Mouse (Mus musculus) right cerebral cortex, postnatal 36 days (tissue): Measurements from ENCODE around the gene Sema3a.
"Not testable (repeated sequence)": the region's sequence is repeated elsewhere in the genome, so short reads cannot be mapped to it uniquely, and the experiment has no call there.

ENCODE experiments used
- DNase-seq, 2 experiments: peaks; one replicate each; pipeline ENCODE4 v3.0.0; 2022; ENCODE audit warnings: low spot score in 2 of 2, mixed read lengths in 1 of 2

Gene Sema3a

DNA sequence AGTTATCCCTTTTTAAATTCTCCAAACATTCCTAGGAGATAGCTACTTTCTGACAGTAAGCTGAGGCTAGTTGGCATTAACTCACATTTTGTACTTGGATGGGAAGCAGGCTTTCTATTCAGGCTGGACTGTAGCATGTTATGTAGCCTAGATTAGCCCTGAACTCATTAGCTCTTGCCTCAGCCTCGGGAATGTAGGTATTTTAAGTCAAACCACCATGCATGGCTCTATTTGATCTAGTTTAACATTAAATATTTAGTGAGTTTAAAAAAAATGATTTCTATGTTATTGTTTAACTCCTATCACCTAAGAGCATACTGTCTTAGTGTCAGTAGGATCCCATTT is 423.0 kb downstream of the Sema3a start:
- DNase-seq: no peak

- DNase-seq: no peak
Measured at GRCm38 (mm10) chr5:13549080-13549479, 423.9 kb downstream of the Sema3a start.

GRCm38 (mm10) chr5:13550953-13551352 is 425.7 kb downstream of the Sema3a start:
- DNase-seq: no peak

DNA sequence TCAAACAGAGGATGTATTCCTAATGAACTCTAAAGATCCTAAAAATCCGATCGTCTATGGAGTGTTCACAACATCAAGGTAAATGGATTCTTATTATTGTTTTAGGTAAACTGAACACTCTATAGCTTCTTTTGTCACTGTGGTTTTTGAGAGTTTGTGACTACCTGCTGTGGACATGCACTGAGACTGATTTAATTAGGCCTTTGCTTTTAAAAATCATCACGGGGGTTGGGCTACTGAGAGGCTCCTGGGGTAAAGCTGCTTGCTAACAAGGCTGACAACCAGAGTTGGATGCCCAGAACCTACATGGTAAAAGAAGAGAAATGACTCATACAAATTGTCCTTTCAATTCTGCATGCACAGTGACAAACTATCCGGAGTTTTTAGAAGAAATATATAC is 432.0 kb downstream of the Sema3a start:
- DNase-seq: no peak

GRCm38 (mm10) chr5:13573867-13574266 is 448.7 kb downstream of the Sema3a start:
- no peak for DNase-seq

- no peak for DNase-seq
Measured at GRCm38 (mm10) chr5:13579123-13579522, 453.9 kb downstream of the Sema3a start.

- no peak for DNase-seq
Measured at GRCm38 (mm10) chr5:13585559-13586207, 460.5 kb downstream of the Sema3a start.

- no peak for DNase-seq
Measured at GRCm38 (mm10) chr5:13594422-13594821, 469.2 kb downstream of the Sema3a start.

DNA sequence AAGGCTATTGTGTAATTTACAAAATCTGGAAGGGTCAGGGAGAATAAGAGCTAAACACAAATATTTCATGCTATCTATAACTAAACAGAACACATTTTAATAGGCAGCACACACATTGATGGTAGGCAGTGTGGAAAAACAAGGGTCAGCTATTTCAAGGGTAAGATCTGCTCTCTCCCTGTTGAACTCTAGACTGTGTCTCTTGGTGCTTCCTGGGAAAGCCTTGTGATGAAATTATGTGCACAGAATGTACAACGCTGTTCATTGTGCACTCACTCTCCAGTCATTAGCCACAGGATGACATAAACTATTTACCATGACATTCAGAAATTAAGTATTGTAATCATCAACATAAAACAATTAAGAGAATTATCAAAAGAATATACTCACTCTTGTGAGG is 486.4 kb downstream of the Sema3a start:
- DNase-seq: no peak

- DNase-seq: no peak
Measured at GRCm38 (mm10) chr5:13612088-13612487, 486.9 kb downstream of the Sema3a start.

- not testable (repeated sequence) for DNase-seq
Measured at GRCm38 (mm10) chr5:13614575-13614974, 489.4 kb downstream of the Sema3a start.

DNA sequence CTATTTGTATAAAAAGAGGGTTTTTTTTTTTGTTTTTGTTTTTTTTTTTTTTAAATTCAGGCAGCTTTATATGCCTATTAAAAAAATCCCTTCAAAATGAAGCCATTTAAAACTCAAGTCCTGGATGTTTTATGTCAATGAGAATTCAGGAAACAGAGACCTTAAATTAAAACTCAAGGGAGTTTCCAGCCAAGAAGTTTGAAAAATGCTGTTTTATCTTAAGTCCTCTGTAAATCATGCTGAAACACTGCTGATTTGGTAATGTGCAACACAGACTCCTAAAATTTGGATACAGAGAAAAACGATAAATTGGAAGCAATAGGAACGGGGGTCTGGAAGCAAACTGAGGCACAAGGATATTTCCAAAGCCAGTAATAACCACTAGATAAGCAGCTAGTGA is 490.7 kb downstream of the Sema3a start:
- no peak for DNase-seq

- no peak for DNase-seq
Measured at GRCm38 (mm10) chr5:13622578-13622977, 497.4 kb downstream of the Sema3a start.

GRCm38 (mm10) chr5:13624754-13625153 is 499.5 kb downstream of the Sema3a start:
- no peak for DNase-seq

DNA sequence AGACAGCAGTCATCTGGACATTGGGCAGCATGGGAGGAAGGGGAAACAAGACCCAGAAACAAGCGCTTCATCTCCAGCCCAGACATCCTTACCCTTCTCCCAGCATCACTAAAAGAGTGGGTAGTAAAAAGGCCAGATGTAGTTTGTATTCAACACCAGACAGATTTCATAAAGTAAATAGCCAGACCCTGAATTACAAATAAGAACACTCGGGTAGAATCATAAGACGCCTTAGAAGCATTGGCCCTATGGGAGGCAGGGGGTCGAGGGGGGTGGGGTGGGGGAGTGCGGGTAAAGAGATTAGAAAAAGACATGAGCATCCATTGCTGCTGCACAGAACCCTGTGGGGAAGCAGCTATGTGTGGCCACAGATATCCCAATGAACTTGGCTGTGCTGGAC is 500.9 kb downstream of the Sema3a start:
- no peak for DNase-seq

- DNase-seq: peak; percentile 50 to 64
Measured at GRCm38 (mm10) chr5:13628606-13629311, 503.5 kb downstream of the Sema3a start.

DNA sequence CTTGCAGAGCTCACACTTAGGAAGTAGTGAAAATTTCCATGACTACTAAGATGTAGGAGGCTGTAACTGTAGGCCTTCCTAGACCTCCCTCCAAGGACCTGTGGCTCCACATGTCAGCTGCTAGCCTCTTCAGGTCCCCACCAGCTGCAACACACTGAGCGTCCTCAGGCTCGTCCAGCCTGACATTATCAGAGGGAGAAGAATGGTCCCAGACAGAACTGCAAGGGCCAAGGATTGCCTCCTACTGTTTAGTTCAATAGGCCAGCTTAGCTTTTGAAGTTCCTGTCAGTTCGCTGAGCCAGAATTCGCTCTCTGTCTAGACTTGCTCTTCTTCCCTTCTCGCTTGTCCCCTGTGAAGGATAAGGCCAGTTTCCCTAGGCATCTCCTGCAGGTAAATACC is 504.7 kb downstream of the Sema3a start:
- no peak for DNase-seq

DNA sequence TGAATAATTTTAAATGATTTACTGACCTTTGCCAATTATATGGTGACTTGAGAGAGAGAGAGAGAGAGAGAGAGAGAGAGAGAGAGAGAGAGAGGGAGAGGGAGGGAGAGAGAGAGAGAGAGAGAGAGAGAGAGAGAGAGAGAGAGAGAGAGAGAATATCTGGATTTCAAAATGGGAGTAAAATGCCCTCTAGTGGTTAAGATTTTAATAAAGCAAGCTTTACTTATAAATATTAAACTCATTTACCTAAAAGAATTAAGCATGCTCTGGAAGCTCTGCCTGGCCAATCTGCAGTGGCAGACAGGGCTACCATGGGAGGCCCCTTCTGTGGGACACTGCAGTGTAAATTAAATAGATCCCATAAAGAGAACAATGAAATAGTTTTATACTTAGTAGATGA is 505.5 kb downstream of the Sema3a start:
- DNase-seq: no peak

- no peak for DNase-seq
Measured at GRCm38 (mm10) chr5:13636237-13636636, 511.0 kb downstream of the Sema3a start.
